Mouse (Mus musculus) E14TG2a.4 (cell line): Measurements from ENCODE around the gene Atl1.

Source experiments
- CTCF ChIP-seq: conservative IDR thresholded peaks from 2 replicates; pipeline ENCODE4 v1.5.1; 2014; ENCODE audit warnings: low read length
- POU5F1 ChIP-seq: IDR thresholded peaks from 2 replicates; pipeline ENCODE4 v1.6.1; 2014; ENCODE audit warnings: low read length, borderline replicate concordance

DNA sequence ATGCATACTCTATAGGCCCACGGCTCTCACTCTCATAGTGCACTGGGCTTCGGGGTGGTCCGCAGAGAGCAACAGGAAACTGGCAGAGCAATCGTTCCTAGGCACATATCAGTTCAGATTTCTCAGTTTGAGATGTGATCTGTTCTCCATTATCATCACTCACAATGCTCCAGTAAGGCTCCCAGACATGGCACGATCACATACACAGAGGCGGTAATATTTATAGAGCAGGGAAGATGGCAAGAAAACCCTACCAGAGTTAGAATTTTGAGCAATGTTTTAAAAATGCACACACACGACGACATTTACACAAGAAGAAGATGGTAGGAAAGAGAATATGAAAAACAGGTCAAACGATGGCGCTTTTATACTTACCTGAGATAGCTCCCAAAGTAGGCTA lies 36.0 kb upstream of the Atl1 start:
- no peak for TF ChIP-seq CTCF
- no peak for TF ChIP-seq POU5F1
